Mouse (Mus musculus): ENCODE measurements around the gene Ssh2. TPM values are rescaled to one million over a fixed set of nuclear protein-coding genes. Genes with fewer than 3 reads are reported as not detected.

The Ssh2 gene
- 100 to 1,000 TPM; 293 to 312 TPM for total RNA-seq (2023)

GRCm38 (mm10) chr11:77215951-77216760 is at the start of gene Ssh2:
Gene Ssh2 (plus strand): TSS chr11:77216287.

GRCm38 (mm10) chr11:77188868-77189267 is 27.2 kb upstream of the Ssh2 start, which contains the start of gene Efcab5:
Gene Efcab5 (minus strand): TSS chr11:77188968.

GRCm38 (mm10) chr11:77462283-77463100 is 246.4 kb downstream of the Ssh2 start, which contains the start of gene Coro6:
Gene Coro6 (plus strand): TSS chr11:77462411.

DNA sequence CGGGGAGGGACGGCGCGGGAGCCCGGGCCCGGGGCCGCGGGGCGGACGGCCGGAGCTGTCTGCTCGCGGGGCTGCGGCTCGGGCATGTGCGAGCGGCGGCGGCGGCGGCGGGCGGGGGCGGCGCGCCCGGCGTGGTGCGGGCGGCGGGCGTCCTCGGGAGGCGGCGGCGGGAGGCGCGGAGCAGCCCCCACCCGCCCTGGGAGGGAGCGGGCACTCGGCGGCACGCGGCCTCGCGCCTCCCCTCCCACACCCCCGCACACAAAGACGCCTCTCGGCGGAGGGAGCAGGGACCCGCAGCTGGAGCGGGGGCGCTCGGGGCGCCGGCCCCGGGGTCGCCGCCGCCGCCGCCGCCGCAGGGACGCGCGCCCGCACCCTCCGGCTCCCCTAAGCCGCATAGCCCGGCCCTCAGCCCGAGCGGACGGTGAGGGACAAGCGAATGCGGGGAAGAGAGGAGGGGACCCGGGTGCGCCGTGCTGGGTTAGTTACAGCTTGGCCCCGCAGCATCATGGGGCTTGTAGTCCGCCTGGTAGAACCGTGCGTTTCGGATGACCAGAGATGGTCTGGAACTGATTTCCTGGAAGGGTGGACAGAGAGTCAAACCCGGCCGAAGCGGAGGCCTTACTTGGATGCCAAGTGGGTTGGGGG is 273.6 kb downstream of the Ssh2 start, which contains the start of gene Ankrd13b:
Ankrd13b (minus strand) TSS at position 88 of the 645 bp plus-strand sequence.

GRCm38 (mm10) chr11:77493512-77494343 is 277.6 kb downstream of the Ssh2 start, which contains the start of gene Git1:
Gene Git1 (plus strand): TSS chr11:77493562.

Other genes with a start within 250 kb of the Ssh2 start
- gene Slc6a4, start 217.7 kb upstream of the Ssh2 start, total RNA-seq (2023) = under 1 TPM in 1 of 2 experiments, not detected in 1; 0.21 TPM
- 10 to 100 TPM; 21.7 to 32.3 TPM for gene Nsrp1, start 137.9 kb upstream of the Ssh2 start, total RNA-seq (2023)
- 1 to 10 TPM; 1.9 to 3.8 TPM for gene Efcab5, start 27.3 kb upstream of the Ssh2 start, total RNA-seq (2023)
- 1 to 10 TPM; 1.1 to 1.8 TPM for gene Coro6, start 246.1 kb downstream of the Ssh2 start, total RNA-seq (2023)